Mouse (Mus musculus): ENCODE measurements around the gene Me1.

The Me1 gene

GRCm38 (mm10) chr9:86695818-86696261, at the start of gene Me1:
Gene Me1, minus strand, starts transcription at chr9:86695953.
- no peak for DNase-seq (ENCODE audit: low spot score in 2 of 2)

DNA sequence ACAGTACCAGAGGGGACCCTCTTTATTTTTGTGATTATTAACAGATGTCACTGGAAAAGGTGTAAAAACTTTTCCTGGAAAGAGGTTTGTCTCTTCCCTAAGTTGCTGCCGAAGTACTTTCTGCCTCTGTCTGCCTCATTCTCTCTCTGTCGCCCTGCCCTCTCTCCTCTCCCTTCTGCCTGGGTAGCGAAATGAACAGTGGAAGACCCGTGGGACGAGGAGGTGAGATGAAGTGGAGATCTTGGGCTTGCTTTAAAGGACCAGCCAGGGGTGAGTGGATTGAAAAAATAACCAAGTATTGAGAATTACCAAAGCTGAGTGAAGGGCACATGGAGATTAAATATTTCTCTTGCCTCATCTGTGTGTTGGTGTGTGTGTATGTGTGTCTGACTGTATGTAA, 48.3 kb upstream of the Me1 start:
- no peak for DNase-seq (ENCODE audit: low spot score in 2 of 2)

DNA sequence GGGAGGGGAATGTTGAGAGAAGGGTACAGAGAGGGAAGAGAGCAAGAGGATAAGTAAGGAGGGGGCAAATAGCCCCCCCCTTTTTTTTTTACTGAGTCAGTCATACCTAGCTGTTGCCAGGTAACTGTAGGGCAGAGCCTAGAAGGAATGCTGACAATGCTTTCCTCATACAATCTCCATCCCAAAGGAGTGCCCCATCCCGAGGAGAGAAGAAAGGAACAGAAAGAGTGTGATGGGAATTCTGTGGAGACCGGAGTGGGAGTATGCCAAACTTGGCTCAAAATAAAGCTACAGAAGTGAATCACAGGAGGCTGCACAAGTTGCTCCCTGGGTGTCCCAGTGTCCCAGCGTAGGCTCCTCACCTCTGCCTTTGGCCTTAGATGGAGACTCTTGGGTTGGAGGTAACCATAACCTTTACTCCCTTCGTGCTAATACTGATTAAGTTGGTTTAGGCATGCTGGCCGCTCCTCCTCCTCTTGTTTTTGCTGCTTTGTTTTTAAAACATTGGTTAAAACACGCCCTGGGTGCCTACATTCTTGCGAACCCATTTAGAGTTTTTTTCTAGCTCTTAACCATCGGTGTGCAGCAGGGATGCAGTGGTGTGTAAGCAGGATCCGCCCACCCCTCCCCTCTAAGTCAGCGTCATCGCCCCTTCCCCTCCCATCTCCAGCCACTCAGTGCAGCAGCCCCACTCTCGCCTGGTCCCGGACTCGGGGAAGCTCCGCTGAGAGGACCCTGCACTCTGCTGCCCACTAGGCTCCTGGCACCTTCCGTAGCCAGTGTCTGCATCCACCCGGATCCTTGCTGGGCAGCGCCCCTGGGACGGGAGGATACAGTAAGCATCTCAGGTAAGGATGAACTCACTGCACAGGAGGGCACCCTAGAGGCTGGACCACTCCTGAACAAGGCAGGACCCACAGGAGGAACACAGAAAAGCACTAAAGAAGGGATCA, 47.5 kb upstream of the Me1 start, which contains the start of gene Prss35:
Gene Prss35 (plus strand): TSS at position 691 of the 953 bp plus-strand sequence.
- no peak for DNase-seq (ENCODE audit: low spot score in 2 of 2)

DNA sequence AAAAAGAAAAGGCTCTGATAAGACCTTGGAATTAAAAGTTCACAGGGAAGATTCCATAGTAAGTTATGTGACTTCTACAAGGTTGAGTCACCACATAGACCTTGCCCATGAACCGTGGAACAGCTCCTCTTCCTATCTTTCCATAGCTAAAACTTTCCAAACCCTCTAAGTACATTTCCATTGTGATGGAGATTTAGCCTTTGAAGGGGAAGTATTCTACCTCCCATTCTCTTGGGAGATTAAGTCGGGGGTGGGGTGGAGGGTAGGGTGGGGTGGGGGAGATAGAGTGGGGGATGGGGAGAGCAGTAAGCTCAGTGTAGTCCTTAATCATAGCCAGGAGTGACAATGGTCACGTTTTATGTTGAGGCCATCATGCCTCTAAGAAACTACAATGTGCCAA, 44.2 kb upstream of the Me1 start:
- DNase-seq (ENCODE audit: low spot score in 2 of 2), result no peak

- DNase-seq (ENCODE audit: low spot score in 2 of 2), result no peak
Observed at GRCm38 (mm10) chr9:86738801-86739200, 43.0 kb upstream of the Me1 start.

GRCm38 (mm10) chr9:86738067-86738466, 42.3 kb upstream of the Me1 start:
- DNase-seq (ENCODE audit: low spot score in 2 of 2), result no peak

- no peak for DNase-seq (ENCODE audit: low spot score in 2 of 2)
Observed at GRCm38 (mm10) chr9:86736991-86737390, 41.2 kb upstream of the Me1 start.

GRCm38 (mm10) chr9:86734795-86735194, 39.0 kb upstream of the Me1 start:
- DNase-seq (ENCODE audit: low spot score in 2 of 2), result no peak

- DNase-seq (ENCODE audit: low spot score in 2 of 2), result no peak
Observed at GRCm38 (mm10) chr9:86734357-86734756, 38.6 kb upstream of the Me1 start.

GRCm38 (mm10) chr9:86729811-86730210, 34.1 kb upstream of the Me1 start:
- no peak for DNase-seq (ENCODE audit: low spot score in 2 of 2)

GRCm38 (mm10) chr9:86729084-86729483, 33.3 kb upstream of the Me1 start:
- no peak for DNase-seq (ENCODE audit: low spot score in 2 of 2)

- no peak for DNase-seq (ENCODE audit: low spot score in 2 of 2)
Observed at GRCm38 (mm10) chr9:86728214-86728814, 32.6 kb upstream of the Me1 start.

- no peak for DNase-seq (ENCODE audit: low spot score in 2 of 2)
Observed at GRCm38 (mm10) chr9:86726381-86726720, 30.6 kb upstream of the Me1 start.

DNA sequence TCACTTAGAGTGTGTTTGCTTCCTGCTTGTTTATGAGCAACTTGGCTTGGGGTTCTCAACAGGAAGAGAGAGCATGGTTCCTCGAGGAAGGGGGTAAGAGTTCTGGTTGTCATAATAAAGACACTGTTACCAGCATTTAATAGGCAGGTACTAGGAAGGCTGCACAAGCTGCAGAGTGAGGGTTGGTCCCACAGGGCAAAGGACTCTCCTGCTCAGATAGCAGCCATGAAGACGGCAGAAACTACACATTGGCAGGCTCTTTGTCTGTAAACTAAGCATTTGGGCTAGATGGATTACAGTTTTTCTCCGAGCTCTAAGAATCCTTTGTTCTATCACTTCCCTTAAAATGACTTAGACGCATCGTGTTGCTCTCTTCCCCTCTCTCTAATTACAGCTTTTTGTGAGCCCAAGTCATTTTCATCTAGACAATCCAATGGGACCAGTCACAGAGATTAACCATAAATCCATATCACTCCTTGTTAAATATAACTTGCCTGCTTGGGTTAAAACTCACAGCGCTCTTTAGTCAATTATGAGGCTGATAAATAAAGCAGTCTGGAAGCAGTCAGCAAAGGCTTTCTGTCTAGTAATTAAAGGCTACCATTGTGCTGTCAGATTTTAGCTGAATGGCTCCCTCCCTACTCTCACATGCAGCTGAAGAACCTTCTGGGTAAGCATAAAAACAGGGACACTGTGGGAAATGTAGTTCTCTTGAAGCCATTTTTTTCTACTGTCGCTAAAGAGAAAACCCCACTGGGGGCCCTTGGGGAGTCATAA, 30.0 kb upstream of the Me1 start:
- no peak for DNase-seq (ENCODE audit: low spot score in 2 of 2)

GRCm38 (mm10) chr9:86725066-86725465, 29.3 kb upstream of the Me1 start:
- DNase-seq (ENCODE audit: low spot score in 2 of 2), result no peak

GRCm38 (mm10) chr9:86720794-86721193, 25.0 kb upstream of the Me1 start:
- DNase-seq (ENCODE audit: low spot score in 2 of 2), result no peak

- DNase-seq (ENCODE audit: low spot score in 2 of 2), result no peak
Observed at GRCm38 (mm10) chr9:86720227-86720626, 24.5 kb upstream of the Me1 start.

GRCm38 (mm10) chr9:86717119-86717518, 21.4 kb upstream of the Me1 start:
- no peak for DNase-seq (ENCODE audit: low spot score in 2 of 2)

DNA sequence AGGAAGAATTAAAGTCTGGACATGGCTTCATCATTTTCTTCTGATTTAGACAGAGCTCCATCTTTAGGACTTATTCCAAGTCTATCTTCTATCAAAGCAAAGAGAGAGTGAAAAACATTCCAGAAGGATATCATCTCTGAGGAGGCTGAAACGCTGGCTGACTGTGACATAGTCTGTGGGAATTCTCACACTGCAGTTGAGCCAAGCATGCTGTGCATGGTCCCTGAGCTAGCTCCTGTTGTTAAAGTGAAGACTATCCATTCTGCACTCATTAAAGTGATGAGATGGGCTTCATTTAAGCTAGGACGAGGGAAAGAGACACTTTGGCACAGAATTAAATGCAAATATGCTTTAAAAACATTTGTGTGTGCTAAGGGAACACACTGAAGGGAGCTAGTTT, 20.8 kb upstream of the Me1 start:
- no peak for DNase-seq (ENCODE audit: low spot score in 2 of 2)

DNA sequence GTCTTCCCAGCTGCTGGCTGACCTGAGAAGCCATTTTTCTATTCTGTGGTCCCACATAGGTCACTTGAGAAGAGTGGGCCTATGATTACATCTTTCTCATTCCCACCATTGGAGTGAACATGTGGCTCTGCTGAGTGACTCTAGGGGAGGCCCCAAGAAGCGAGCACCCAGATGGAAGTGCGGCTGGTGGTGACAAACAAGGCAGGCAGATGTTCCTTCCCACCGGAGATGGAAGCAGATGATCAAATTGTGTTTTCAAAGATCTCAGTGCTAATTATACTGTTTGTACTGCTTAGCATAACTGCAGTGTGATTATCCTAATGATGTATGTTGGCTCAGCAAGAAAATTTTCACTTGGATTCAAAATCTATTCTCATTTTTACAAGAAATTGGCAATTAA, 18.3 kb upstream of the Me1 start:
- DNase-seq (ENCODE audit: low spot score in 2 of 2), result no peak

- DNase-seq (ENCODE audit: low spot score in 2 of 2), result no peak
Observed at GRCm38 (mm10) chr9:86712648-86713047, 16.9 kb upstream of the Me1 start.

- DNase-seq (ENCODE audit: low spot score in 2 of 2), result no peak
Observed at GRCm38 (mm10) chr9:86710091-86710634, 14.4 kb upstream of the Me1 start.
